Comparison of ENCODE assay signal across 13 mouse cellular contexts in genomic region chr8:95354606-95355005, GRCm38 (mm10). TPM values are rescaled to one million over a fixed set of nuclear protein-coding genes. Genes with fewer than 3 reads are reported as not detected.
DNase-seq lines count a peak whose midpoint lies in the region; ATAC-seq lines count a peak whose summit lies in the region.
"Had no signal": no experiment of that assay in that cellular context is flagged by ENCODE, and none has a peak within 500 bp of the region (broad histone marks: within the 10 kb centered on the region; RNA-seq: fewer than 3 reads in every experiment).

No protein-coding gene starts in this region.

- DNase-seq in heart, adult 11 months, result no peak
- DNase-seq in neural tube, embryonic 10.5 days (ENCODE audit: extremely low spot score, low spot score), result no peak
- peak; percentile 74 for DNase-seq in lung, postnatal 36 days
- DNase-seq in urinary bladder, postnatal 4 days (ENCODE audit: low spot score in 2 of 2), result no peak
- DNase-seq in c-Kit-positive CD71-positive TER-119-positive erythroid progenitor cells, embryonic 14.5 days (ENCODE audit: low spot score), result no peak
- DNase-seq: adrenal gland, adult 2 months; thymus, postnatal 36 days had no signal

- H3K9ac ChIP-seq in heart, embryonic 14.5 days (ENCODE audit: low read length), result peak overlapping the region; percentile 100
- 0 out of 2 replicates have a peak overlapping the region, but pooled peaks have one; percentile 21 for H3K9ac ChIP-seq in neural tube, embryonic 12.5 days
- H3K9ac ChIP-seq: forebrain, embryonic 15.5 days; liver, embryonic 15.5 days had no signal

- H3K4me3 ChIP-seq in heart, embryonic 14.5 days (ENCODE audit: control insufficient read depth in 1 of 2, insufficient read depth in 1 of 2, low read depth in 1 of 2, low read length in 2 of 2), result peak overlapping the region; percentile 58 to 98
- no peak overlapping the region for H3K4me3 ChIP-seq in neural tube, embryonic 12.5 days
- H3K4me3 ChIP-seq: liver, embryonic 15.5 days had no signal

- H3K36me3 ChIP-seq in heart, embryonic 14.5 days (ENCODE audit: control insufficient read depth, insufficient read depth, low read length), result peaks cover 13% of the 10 kb centered on the region
- no peaks in the 10 kb centered on the region for H3K36me3 ChIP-seq in neural tube, embryonic 12.5 days
- H3K36me3 ChIP-seq: forebrain, embryonic 15.5 days; liver, embryonic 15.5 days had no signal

- H3K9me3 ChIP-seq in heart, embryonic 14.5 days (ENCODE audit: control insufficient read depth, low read length), result no peaks in the 10 kb centered on the region
- no peaks in the 10 kb centered on the region for H3K9me3 ChIP-seq in neural tube, embryonic 12.5 days
- H3K9me3 ChIP-seq: forebrain, embryonic 15.5 days; limb, embryonic 10.5 days; liver, embryonic 15.5 days had no signal

- no peak for ATAC-seq in heart, embryonic 14.5 days (ENCODE audit: insufficient number of reproducible peaks, insufficient read depth, low FRiP score, low read depth)
- ATAC-seq in neural tube, embryonic 12.5 days (ENCODE audit: low FRiP score, low read depth), result no peak
- ATAC-seq: CD4-positive, CD25-positive, alpha-beta regulatory T cell, adult 4 months; forebrain, embryonic 15.5 days had no signal

- 43% methylated on average over 2 of the region's 2 CpGs for WGBS in heart, embryonic 14.5 days
- 90% methylated on average over 2 of the region's 2 CpGs for WGBS in neural tube, embryonic 12.5 days

- peaks cover 46 to 75% of the 10 kb centered on the region in 2 experiments for H3K4me1 ChIP-seq in heart, embryonic 14.5 days (ENCODE audit: control insufficient read depth in 2 of 2, insufficient read depth in 2 of 2, low read length in 2 of 2)
- H3K4me1 ChIP-seq in neural tube, embryonic 12.5 days, result peaks cover 50% of the 10 kb centered on the region

- H3K27me3 ChIP-seq in heart, embryonic 14.5 days (ENCODE audit: control insufficient read depth, insufficient read depth, low read length), result no peaks in the 10 kb centered on the region
- no peaks in the 10 kb centered on the region for H3K27me3 ChIP-seq in neural tube, embryonic 12.5 days (replicated peaks)
- H3K27me3 ChIP-seq: forebrain, embryonic 15.5 days had no signal

- peak overlapping the region; percentile 81 for H3K4me2 ChIP-seq in heart, embryonic 14.5 days (ENCODE audit: low read length)
- H3K4me2 ChIP-seq in neural tube, embryonic 12.5 days (replicated peaks), result peak overlapping the region; percentile 93
- H3K4me2 ChIP-seq: liver, embryonic 15.5 days had no signal

- peak overlapping the region in 1 of 2 experiments; percentile 46; a peak in 2 of 4 replicates for H3K27ac ChIP-seq in heart, embryonic 14.5 days (replicated peaks in 1 of 2; ENCODE audit: control insufficient read depth in 1 of 2, insufficient read depth in 1 of 2, low read depth in 2 of 2, low read length in 2 of 2)
- no peak overlapping the region for H3K27ac ChIP-seq in neural tube, embryonic 12.5 days
- H3K27ac ChIP-seq: forebrain, embryonic 15.5 days; limb, embryonic 10.5 days; liver, embryonic 15.5 days had no signal

RNA-seq across cellular contexts. Expression of gene Mmp15, which starts 2.5 kb away (rescaled TPM):
- polyA plus RNA-seq in heart, embryonic 14.5 days (2014; fragmentation: Nextera tagmentation; extraction: Ambion mirVana), result 49.7 and 58.5 TPM in 2 replicates
- polyA plus RNA-seq in neural tube, embryonic 12.5 days (2016; fragmentation: Nextera tagmentation; extraction: Ambion mirVana), result 36.4 and 41.3 TPM in 2 replicates

RNA-seq across cellular contexts. Expression of gene Usb1, which starts 22.5 kb away (rescaled TPM):
- 24.9 and 26.1 TPM in 2 replicates for polyA plus RNA-seq in heart, embryonic 14.5 days (2014; fragmentation: Nextera tagmentation; extraction: Ambion mirVana)
- 36.4 and 39.2 TPM in 2 replicates for polyA plus RNA-seq in neural tube, embryonic 12.5 days (2016; fragmentation: Nextera tagmentation; extraction: Ambion mirVana)

RNA-seq across cellular contexts. Expression of gene Zfp319, which starts 22.9 kb away (rescaled TPM):
- polyA plus RNA-seq in heart, embryonic 14.5 days (2014; fragmentation: Nextera tagmentation; extraction: Ambion mirVana), result 5.2 and 5.3 TPM in 2 replicates
- 19.8 and 20.5 TPM in 2 replicates for polyA plus RNA-seq in neural tube, embryonic 12.5 days (2016; fragmentation: Nextera tagmentation; extraction: Ambion mirVana)

RNA-seq across cellular contexts. Expression of gene Tepp, which starts 44.2 kb away (rescaled TPM):
- 0.40 TPM in 1 of 2 replicates, not detected in the other for polyA plus RNA-seq in heart, embryonic 14.5 days (2014; fragmentation: Nextera tagmentation; extraction: Ambion mirVana)
- 0.50 TPM in 1 of 2 replicates, not detected in the other for polyA plus RNA-seq in neural tube, embryonic 12.5 days (2016; fragmentation: Nextera tagmentation; extraction: Ambion mirVana)
- polyA plus RNA-seq: CD4-positive, CD25-positive, alpha-beta regulatory T cell, adult 4 months; limb, embryonic 10.5 days; liver, embryonic 15.5 days had no signal

RNA-seq across cellular contexts. Expression of gene Cngb1, which starts 48.2 kb away (rescaled TPM):
- 0.71 and 1.00 TPM in 2 replicates for polyA plus RNA-seq in heart, embryonic 14.5 days (2014; fragmentation: Nextera tagmentation; extraction: Ambion mirVana)
- polyA plus RNA-seq in neural tube, embryonic 12.5 days (2016; fragmentation: Nextera tagmentation; extraction: Ambion mirVana), result 0.47 and 0.85 TPM in 2 replicates
